Mouse (Mus musculus): ENCODE measurements around the gene Slc23a4. TPM values are rescaled to one million over a fixed set of nuclear protein-coding genes. Genes with fewer than 3 reads are reported as not detected.

Gene Slc23a4
- polyA plus RNA-seq, 1 experiment = not detected

DNA sequence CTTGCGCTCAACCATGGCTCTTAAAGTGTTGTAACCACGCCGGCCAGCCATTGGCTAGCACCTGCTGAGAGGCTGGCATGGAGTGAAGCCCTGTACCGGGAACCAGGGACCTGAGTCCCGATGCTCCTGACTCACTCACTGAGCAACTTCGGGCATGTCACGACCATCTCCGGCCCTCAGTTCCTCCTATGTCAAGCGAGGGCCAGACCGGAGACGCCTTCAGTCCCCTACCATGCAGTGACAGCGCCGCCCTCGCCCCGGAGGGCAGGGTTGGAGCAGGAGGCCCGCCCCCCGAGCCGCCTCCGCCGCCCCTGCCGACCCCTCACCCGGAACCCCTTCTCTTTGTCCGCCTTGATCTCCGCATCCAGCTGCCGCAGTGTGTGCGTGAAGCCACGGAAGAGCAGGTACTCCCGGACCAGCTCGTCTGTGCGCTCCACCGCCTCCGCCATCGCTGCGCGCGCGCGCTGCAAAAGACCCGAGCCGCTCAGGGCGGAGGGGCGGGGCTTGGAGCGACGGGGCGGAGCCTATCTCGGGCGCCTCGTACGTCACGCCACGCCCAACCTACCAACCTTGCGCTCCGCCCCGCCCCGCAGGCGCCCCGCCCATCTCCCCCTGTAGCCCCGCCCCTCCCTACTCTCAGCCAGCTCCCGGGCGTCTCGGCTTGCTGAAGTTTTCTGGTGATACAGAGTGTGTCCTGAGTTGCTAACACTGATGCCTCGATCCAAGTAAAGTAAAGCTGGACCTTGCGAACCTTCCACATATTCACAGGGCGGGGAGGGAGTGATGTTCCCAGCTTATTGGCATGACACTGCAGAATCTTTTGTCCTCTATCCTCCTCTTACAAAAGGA is 77.6 kb downstream of the Slc23a4 start, which contains the start of gene Wdr91:
TSS of gene Wdr91 (minus strand) at position 506 of the 849 bp plus-strand sequence.
- peaks cover 10% of the 10 kb centered on the region for H3K4me1 ChIP-seq (ENCODE audit: control insufficient read depth, insufficient read depth, insufficient read length, low read length)
- peak within 1 kb of the TSS; percentile 79 for H3K4me3 ChIP-seq (ENCODE audit: insufficient read depth, low read depth, low read length)
- peak within 1 kb of the TSS; percentile 53 for H3K27ac ChIP-seq (replicated peaks; ENCODE audit: low read depth, low read length)

DNA sequence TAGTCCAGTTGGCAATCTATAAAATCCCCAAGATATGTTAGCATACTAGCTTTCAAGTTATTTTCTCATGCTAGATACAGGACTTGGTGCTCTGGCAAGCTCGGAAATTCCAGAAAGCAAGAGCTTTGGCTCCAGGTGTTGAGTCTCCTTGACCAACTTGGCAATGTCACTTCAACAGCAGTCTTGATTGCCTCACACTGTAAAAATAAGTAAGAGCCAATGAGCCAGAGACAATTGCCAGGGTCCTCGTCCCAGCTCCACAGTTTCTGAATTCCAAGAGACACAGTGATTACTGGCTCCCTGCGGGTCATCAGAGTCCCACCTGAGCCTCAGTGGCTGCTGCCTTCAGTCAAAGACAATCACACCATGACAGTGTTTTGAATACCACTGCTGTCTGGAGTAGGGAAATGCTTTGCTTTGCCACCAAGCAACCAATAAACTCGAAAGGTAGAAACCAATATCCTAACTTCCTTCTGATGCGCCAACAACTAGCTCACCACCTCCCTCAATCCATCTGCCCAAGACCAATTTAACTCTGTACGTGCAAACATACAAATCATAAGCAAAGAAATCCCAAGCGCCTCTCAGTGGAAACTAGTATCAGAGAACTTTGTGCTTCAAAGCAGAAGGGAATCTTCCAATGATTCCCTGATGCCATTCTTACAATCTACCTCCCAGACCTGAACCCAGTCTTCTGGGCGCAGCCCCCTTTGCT is 78.4 kb downstream of the Slc23a4 start:
- Histone ChIP-seq H3K4me3 (ENCODE audit: insufficient read depth, low read depth, low read length) (peak overlapping the region; percentile 79), H3K27ac (replicated peaks; ENCODE audit: low read depth, low read length) (peak overlapping the region; percentile 38; the same call in 1 of the 2 replicates), H3K4me1 (ENCODE audit: control insufficient read depth, insufficient read depth, insufficient read length, low read length) (peaks cover 10% of the 10 kb centered on the region)

DNA sequence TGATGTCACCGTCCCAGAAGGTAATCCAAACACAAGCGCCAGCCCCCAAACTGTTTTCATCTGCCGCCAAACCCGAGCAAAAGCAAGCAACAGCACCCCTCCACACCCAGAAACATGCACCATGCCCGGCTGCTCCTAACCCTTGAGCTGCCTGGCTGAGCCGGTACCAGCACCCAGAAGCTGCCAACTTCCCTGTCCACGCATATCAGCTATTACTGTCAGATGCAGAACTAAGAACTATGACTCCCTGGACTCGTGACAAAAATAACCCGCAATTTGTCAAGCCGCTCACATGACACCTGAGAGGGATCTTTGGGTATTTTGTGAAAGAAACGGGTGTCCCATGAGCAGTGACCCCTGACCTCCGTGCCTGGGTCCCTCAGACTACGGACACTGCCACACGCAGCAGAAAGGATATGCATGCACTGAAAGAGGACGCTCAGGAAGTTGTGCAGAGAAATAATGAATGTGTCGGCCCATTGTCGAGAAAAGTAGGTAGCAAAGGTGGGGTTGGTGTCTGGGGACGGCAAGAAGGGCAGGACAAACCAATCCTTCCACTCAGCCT is 80.4 kb downstream of the Slc23a4 start:
- Histone ChIP-seq H3K4me1 (ENCODE audit: control insufficient read depth, insufficient read depth, insufficient read length, low read length) (peaks cover 10% of the 10 kb centered on the region), H3K4me3 (ENCODE audit: insufficient read depth, low read depth, low read length) (peak overlapping the region; percentile 10; the same call in 1 of the 2 replicates), H3K27ac (replicated peaks; ENCODE audit: low read depth, low read length) (peak overlapping the region; percentile 42)

DNA sequence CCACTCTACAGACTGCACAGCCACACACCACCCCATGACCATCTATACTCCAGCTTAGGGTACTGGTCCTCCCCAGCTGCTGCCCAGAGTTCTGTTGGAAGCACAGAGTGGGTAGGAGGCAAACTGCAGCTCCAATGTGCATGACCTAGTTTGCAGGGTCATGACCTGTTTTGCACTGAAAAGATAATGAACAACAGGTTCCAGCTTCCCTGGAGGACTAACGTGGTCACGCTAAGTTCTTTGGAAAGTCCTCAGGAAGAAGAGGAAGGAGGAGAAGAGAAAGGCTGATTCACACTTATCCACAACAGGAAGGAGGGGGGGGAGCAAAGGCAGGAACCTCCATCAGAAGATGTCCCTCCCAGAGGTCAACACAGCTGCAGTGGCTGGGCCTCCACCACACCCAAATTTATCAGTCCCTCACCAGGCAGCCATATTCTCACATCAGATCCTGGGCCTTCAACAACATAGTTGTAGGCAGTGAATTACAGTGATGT is 81.0 kb downstream of the Slc23a4 start:
- Histone ChIP-seq H3K4me3 (ENCODE audit: insufficient read depth, low read depth, low read length) (no peak overlapping the region), H3K4me1 (ENCODE audit: control insufficient read depth, insufficient read depth, insufficient read length, low read length) (peaks cover 10% of the 10 kb centered on the region), H3K27ac (replicated peaks; ENCODE audit: low read depth, low read length) (peak overlapping the region; percentile 42)

DNA sequence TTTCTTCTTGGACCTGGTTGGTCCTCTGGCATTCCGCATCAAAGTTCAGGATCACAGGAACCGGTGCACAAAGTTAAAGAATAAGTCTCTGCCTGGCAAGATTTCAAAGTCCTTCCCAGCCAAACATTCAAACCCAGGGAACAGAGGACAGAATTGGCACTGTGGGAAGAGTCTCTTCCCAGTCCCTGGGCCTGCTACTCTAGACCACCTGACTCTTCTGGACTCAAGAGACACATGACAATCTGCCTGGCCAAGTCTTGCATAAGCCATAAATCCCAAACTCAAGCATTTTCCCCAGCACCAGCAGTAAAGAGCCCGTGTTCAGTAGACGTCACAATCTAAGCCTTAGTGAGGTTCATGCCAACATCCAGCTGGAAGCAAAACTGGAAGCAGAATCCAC is 81.5 kb downstream of the Slc23a4 start:
- no peak overlapping the region for H3K4me3 ChIP-seq (ENCODE audit: insufficient read depth, low read depth, low read length)
- H3K27ac ChIP-seq (replicated peaks; ENCODE audit: low read depth, low read length) = peak overlapping the region; percentile 42
- peaks cover 10% of the 10 kb centered on the region for H3K4me1 ChIP-seq (ENCODE audit: control insufficient read depth, insufficient read depth, insufficient read length, low read length)

DNA sequence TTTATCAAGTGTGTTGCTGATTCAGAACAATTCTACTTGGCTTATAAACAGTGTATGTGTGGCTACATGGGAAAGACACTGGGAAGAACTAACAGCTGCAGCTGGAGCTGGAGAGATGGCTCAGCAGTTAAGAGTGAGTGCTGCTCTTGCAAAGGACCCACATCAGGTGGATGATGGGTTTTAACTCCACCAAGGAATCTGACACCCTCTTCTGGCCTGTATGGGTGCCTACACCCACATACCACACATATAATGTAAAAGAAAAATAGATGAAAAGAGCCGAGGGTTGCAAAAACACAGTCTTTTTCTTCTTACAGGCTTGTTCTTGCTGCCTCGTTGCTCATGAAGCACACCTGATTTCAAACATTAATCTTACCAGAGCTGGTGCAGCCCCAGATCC is 82.1 kb downstream of the Slc23a4 start:
- 0 out of 2 replicates have a peak overlapping the region, but pooled peaks have one; percentile 11 for H3K27ac ChIP-seq (replicated peaks; ENCODE audit: low read depth, low read length)
- H3K4me1 ChIP-seq (ENCODE audit: control insufficient read depth, insufficient read depth, insufficient read length, low read length) = peaks cover 10% of the 10 kb centered on the region
- no peak overlapping the region for H3K4me3 ChIP-seq (ENCODE audit: insufficient read depth, low read depth, low read length)

DNA sequence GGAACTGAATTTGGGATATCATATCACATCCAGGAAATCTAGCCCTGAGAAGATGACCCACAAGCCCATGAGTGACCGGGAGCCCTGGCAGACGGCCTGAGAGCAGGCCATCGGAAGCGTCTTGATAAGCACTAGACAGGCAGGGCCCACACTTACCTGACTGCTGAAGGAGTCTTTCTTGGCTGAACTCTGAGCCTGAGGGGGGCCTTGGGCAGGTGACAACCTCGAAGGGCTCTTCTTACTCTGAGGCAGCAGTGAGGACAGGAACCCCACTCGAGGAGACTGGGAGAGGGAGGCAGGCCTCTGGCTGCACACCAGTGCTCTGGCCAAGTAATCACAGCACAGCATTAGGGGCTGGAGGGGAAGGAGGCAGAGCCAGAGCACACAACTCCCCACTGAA is 83.8 kb downstream of the Slc23a4 start:
- H3K4me3 ChIP-seq (ENCODE audit: insufficient read depth, low read depth, low read length) = no peak overlapping the region
- H3K27ac ChIP-seq (replicated peaks; ENCODE audit: low read depth, low read length) = no peak overlapping the region
- H3K4me1 ChIP-seq (ENCODE audit: control insufficient read depth, insufficient read depth, insufficient read length, low read length) = peaks cover 10% of the 10 kb centered on the region

DNA sequence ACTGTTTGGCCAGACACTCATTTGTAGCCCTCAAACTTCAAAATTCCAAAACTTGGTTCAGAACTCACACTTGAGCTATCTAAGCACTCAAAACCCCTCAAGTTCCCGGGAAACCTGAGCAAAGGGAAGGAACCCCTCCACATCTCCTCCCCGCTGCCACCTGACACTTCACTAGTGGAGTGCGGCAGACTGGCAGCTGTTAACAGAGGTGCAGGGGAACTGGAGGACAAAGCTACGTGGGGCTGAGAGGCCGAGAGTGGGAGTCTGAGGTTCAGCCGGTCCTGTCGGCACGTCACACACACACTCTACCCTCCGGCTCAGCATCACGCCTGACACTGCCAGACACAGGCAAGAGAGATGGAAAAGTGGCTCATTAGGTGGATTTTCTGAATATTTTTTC is 84.4 kb downstream of the Slc23a4 start:
- Histone ChIP-seq H3K4me1 (ENCODE audit: control insufficient read depth, insufficient read depth, insufficient read length, low read length) (peaks cover 10% of the 10 kb centered on the region), H3K4me3 (ENCODE audit: insufficient read depth, low read depth, low read length) (no peak overlapping the region), H3K27ac (replicated peaks; ENCODE audit: low read depth, low read length) (no peak overlapping the region)

DNA sequence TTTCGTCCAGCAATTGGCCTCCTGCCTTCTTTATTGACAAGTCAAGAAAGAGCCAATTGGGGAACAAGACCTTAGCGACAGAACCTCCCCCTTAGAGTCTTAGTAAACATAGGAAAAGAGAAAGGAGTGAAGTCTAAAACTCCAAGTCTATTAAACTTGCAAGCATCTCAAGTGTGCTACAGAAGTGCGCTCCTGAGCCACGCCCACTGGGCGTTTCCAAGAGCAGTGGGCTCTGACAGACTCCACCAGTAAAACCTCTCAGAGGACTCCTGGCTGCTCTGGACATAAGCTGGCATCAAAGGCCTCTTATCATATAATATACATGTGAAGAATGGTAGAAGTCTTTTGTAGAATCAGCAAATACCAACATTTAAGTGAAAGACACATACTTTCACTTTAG is 84.8 kb downstream of the Slc23a4 start:
- H3K4me3 ChIP-seq (ENCODE audit: insufficient read depth, low read depth, low read length) = no peak overlapping the region
- peaks cover 10% of the 10 kb centered on the region for H3K4me1 ChIP-seq (ENCODE audit: control insufficient read depth, insufficient read depth, insufficient read length, low read length)
- no peak overlapping the region for H3K27ac ChIP-seq (replicated peaks; ENCODE audit: low read depth, low read length)

DNA sequence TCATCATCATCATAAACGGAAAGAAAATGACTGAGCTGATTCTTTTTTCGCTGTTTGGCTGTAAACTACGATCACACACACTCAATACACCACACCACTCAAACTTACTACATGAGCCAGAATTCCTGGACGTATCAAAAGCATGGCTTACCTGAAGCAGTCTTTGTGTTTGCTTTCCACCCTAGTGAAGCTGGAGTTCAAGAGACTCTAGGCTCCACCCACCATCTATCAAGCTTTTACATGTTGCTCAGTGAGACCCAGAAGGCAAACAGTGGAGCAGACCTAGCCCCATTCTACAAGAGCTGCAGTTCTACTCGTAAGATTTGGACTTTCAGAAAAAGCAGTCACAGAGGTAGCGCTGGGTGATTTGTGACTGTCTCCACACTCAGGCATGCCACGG is 85.6 kb downstream of the Slc23a4 start:
- Histone ChIP-seq H3K4me1 (ENCODE audit: control insufficient read depth, insufficient read depth, insufficient read length, low read length) (peaks cover 3% of the 10 kb centered on the region), H3K27ac (replicated peaks; ENCODE audit: low read depth, low read length) (no peak overlapping the region; the same call in 1 of the 2 replicates), H3K4me3 (ENCODE audit: insufficient read depth, low read depth, low read length) (no peak overlapping the region)

DNA sequence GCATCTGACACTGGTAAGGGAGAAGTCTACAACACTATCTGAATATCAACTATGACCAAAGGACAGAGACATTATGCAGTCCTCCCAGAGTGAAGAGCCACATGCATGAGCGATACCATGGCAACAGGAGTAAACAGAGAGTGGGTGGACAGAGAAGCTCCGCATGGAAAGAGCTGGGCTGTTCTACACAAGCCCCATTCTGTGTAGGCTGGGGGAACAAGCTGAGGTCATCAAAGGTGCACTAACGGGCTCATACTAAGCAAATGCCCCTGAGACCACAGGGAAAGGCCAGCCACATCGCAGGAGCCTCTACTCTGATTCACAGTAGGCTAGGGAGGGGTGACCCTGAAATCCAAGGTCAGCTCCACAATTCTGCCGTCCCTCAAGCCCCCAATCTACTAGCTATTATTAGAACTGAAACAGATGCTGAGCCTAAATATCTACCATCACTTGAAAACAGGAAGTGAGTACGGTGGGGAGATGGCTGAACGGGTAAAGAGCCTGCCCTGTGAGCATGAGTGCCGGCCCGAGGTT is 86.2 kb downstream of the Slc23a4 start:
- H3K4me1 ChIP-seq (ENCODE audit: control insufficient read depth, insufficient read depth, insufficient read length, low read length) = no peaks in the 10 kb centered on the region
- H3K4me3 ChIP-seq (ENCODE audit: insufficient read depth, low read depth, low read length) = no peak overlapping the region
- no peak overlapping the region; the same call in 1 of the 2 replicates for H3K27ac ChIP-seq (replicated peaks; ENCODE audit: low read depth, low read length)

DNA sequence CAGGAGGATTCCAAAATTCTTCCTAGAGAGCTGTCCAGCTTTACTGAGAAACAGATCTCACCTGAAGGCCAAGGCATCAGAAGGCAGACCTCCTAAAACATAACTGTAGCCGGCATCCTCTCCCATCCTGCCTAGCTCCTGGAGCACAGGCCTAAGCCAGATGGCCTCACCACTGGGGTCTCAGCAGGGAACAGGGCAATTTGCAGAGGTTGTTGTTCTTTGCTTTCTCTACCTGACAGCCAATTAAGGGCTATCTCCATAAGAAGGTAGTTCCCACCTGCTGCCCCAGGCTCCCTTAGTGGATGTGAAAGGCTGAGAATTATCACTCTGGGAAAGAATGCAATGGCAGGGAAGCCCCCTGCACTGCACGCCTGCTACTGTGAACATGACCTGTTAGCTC is 87.2 kb downstream of the Slc23a4 start:
- Histone ChIP-seq H3K27ac (replicated peaks; ENCODE audit: low read depth, low read length) (no peak overlapping the region), H3K4me3 (ENCODE audit: insufficient read depth, low read depth, low read length) (no peak overlapping the region), H3K4me1 (ENCODE audit: control insufficient read depth, insufficient read depth, insufficient read length, low read length) (no peaks in the 10 kb centered on the region)

DNA sequence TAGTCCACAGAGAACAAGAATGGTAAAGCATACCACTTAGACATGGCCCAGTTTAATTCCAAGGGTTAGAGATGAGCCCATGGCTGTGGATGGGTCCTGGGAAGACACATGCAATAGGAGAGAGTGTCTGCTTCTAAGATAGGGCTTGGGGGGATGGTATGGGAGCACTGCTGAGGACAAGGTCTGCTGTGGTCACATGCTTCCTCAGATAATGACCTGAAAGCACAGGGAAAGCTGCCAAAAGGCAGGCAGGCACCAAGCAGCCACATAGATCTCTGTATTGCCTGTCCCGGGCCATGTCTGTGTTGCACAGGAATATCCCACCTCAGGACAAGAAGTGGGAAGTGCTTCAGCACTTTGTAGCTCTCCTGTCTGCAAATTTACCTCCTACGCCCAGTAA is 89.1 kb downstream of the Slc23a4 start:
- H3K4me1 ChIP-seq (ENCODE audit: control insufficient read depth, insufficient read depth, insufficient read length, low read length) = no peaks in the 10 kb centered on the region
- H3K4me3 ChIP-seq (ENCODE audit: insufficient read depth, low read depth, low read length) = no peak overlapping the region
- H3K27ac ChIP-seq (replicated peaks; ENCODE audit: low read depth, low read length) = no peak overlapping the region

DNA sequence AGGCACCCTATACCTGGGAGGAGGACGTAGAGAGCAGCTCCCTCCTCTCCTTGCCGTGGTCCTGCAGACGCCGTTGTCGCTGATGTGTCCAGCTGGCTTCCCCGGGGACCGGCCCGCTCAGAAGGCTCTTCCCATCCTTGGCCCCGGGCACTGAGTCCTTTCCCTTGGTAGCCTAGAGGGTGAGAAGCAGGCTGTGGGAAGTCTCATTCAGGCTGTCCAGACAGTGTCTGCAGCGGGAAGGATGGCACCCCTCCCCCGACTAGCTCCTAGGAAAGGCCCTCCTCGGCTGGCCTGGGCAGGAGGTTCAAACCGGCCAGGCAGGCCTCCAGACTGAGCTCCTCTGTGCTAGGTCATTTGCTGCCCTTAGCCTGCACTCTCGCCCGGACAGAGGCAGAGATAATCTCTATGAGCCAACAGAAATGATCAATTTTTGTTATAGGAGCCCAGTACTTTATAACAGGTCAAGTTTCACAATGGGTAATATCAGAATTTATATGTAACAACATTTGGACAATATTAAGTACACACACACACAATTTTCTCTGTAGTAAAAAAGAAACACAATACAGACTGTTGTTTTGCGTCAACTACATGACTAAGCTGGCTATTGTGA is 91.9 kb downstream of the Slc23a4 start:
- Histone ChIP-seq H3K27ac (replicated peaks; ENCODE audit: low read depth, low read length) (no peak overlapping the region), H3K4me3 (ENCODE audit: insufficient read depth, low read depth, low read length) (no peak overlapping the region)

DNA sequence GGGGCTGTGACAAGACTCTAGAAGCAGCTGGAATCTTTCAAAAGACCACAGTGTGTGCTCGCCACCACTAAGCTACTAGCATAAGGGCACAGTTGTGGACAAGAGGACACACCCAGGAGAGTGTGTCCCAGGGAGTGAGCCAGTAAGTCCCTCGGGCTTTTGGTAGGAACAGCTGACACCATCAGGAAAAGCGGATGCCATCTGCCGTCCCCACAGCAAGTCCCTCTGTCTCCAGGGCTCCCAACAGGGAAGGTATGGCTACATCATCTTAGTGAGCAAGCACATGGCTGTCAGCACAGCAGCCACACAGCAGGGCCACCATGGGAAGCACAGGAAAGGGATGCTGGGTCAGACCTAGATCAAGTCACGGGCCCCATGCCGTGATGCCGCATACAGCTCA is 92.6 kb downstream of the Slc23a4 start:
- H3K4me1 ChIP-seq (ENCODE audit: control insufficient read depth, insufficient read depth, insufficient read length, low read length) = no peaks in the 10 kb centered on the region
- H3K4me3 ChIP-seq (ENCODE audit: insufficient read depth, low read depth, low read length) = no peak overlapping the region
- no peak overlapping the region for H3K27ac ChIP-seq (replicated peaks; ENCODE audit: low read depth, low read length)

More for the DNA sequence above, 91.9 kb downstream of the Slc23a4 start:
- no peaks in the 10 kb centered on the region for H3K4me1 ChIP-seq (ENCODE audit: control insufficient read depth, insufficient read depth, insufficient read length, low read length)
